Mouse (Mus musculus) thymus, adult 2 months (tissue): Measurements from ENCODE around the gene Mxd1.

Experiments
- CTCF ChIP-seq: fragments of 200-500 bp; IDR thresholded peaks from 2 replicates; pipeline ENCODE4 v1.5.1; 2012; ENCODE audit warnings: mild to moderate bottlenecking, control low read depth, low read length, moderate library complexity, borderline replicate concordance; ENCODE audit not compliant: control insufficient read depth, poor library complexity, insufficient read depth; ENCODE audit errors: extremely low read depth
- POLR2A ChIP-seq: fragments of 200-500 bp; IDR thresholded peaks from 2 replicates; pipeline ENCODE4 v1.6.1; 2012; ENCODE audit warnings: mild to moderate bottlenecking, low read length, control low read depth, moderate library complexity; ENCODE audit not compliant: control insufficient read depth, poor library complexity, insufficient read depth; ENCODE audit errors: extremely low read depth

DNA sequence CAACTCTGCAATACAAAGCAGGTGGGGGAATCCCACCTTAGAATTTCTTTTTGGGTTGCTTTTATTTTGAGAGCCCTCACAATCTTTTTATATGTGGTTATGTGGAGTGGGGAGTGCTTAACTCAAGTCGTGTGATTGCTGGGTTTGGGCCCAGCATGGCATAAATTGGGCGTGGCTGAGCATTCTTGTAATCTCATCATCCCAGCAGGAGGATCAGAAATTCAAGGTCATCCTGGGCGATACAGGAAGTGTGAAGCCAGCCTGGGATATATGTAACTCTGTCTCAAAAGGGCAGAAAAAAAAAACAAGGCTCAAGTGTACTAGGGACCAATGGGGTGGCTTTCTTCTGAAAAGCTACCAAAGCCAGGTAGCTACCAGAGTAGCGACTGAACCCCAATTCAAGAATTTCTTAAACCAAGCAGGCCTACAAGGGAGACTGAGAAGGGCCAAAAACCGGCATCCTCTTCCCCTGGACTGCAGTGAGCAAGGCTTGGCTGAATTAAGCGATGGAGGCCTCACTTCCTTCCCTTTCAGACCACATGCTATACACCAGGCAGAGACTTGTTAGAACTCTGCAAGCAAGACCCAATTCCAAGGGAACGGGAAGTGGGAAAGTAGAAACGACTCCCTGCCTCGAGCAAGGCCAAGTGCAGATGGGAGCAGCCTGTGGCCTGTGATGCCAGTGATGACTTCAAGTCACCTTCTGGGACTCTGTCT lies 8.6 kb downstream of the Mxd1 start:
- TF ChIP-seq POLR2A (no peak), CTCF (no peak)
